Mouse (Mus musculus): Measurements from ENCODE around the gene Ciart. TPM values are rescaled to one million over a fixed set of nuclear protein-coding genes. Genes with fewer than 3 reads are reported as not detected.
"Not testable (repeated sequence)": the region's sequence is repeated elsewhere in the genome, so short reads cannot be mapped to it uniquely, and the experiment has no call there.

Ciart gene
- total RNA-seq (2021) = 10 to 100 TPM in 1 of 2 experiments, 1 to 10 TPM in 1; 9.4 to 11.4 TPM

GRCm38 (mm10) chr3:95881979-95882815, at the start of gene Ciart:
Ciart (minus strand) TSS chr3:95882251.
- intact Hi-C loops (cut with DNase I) = loop anchor here (5.0 kb wide), 1 partner anchor 165 kb away; no protein-coding TSS in a partner anchor
- DNase-seq (ENCODE audit: extremely low spot score in 1 of 2, low spot score in 2 of 2) = peak; percentile 97

- no peak for DNase-seq (ENCODE audit: extremely low spot score in 1 of 2, low spot score in 2 of 2)
- intact Hi-C loops (cut with DNase I) = no loop called here
Measured at GRCm38 (mm10) chr3:95931471-95931870, 49.4 kb upstream of the Ciart start.

DNA sequence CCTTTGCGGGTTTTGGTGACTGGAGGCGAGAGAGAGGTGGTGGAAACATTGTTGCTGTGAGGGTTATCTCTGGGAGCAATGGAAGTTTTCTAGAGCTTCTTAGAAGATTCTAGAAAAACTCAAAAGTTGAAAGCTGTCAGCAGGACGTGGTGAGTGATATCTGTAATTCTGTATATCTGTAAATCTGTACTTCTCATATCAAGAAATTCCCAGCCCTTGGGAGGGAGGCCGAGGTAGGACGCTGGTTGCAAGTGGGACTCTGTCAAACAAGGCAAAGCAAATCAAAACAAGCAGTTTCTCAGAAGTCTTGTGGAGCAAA, 48.4 kb upstream of the Ciart start:
- no peak for DNase-seq (ENCODE audit: extremely low spot score in 1 of 2, low spot score in 2 of 2)
- intact Hi-C loops (cut with DNase I) = no loop called here

DNA sequence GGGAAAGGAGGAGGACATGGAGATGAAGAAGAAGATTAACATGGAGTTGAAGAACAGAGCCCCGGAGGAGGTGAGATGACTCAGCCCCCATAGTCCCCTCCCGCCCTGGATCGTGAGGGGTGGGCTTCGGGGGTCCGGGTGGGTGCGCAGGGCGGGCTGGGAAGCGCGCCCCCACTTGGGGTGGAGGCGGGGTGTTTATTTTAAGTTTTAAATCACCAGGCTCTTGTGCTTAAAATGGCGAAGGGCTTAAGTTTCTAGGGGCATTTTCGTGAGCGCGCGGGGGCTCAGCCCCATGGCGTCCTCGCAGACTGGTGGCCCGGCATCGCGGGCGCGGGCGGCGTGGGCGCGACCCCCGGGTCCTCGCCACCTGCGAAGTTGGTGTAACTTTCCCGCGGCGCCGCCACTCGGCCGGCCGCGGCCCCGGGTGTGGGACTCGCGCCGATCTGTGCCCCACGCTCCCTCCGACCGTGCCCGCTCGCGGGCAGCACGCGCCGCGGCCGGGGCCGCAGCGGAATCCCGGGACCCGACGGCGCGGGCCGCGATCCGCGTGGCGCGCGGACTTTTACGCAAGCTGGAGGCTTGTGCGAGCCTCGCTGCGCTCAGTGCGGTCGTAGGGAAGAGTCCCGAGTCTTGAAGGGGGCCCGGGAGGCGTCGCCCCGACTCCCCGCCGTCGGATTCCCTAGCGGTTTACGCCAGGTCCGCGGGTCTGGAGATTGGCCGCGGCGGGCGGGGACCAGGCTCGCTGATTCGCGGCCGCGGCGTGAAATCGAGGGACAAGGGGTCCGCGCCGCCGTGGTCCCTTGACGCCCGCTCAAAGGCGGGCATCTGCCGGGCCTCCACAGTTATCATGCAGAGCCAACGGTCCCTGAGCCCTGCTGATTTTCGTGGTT, 47.8 kb upstream of the Ciart start:
- DNase-seq (ENCODE audit: extremely low spot score in 1 of 2, low spot score in 2 of 2) = peak in 1 of 2 experiments; percentile 81
- intact Hi-C loops (cut with DNase I) = no loop called here

GRCm38 (mm10) chr3:95928658-95929503, 46.8 kb upstream of the Ciart start, which contains the start of gene Anp32e:
Anp32e (plus strand) TSS chr3:95929246.
- peak; percentile 97 for DNase-seq (ENCODE audit: extremely low spot score in 1 of 2, low spot score in 2 of 2)
- intact Hi-C loops (cut with DNase I) = no loop called here

- intact Hi-C loops (cut with DNase I) = no loop called here
- no peak for DNase-seq (ENCODE audit: extremely low spot score in 1 of 2, low spot score in 2 of 2)
Measured at GRCm38 (mm10) chr3:95928261-95928657, 46.2 kb upstream of the Ciart start.

- intact Hi-C loops (cut with DNase I) = no loop called here
- DNase-seq (ENCODE audit: extremely low spot score in 1 of 2, low spot score in 2 of 2) = no peak
Measured at GRCm38 (mm10) chr3:95925087-95925486, 43.0 kb upstream of the Ciart start.

DNA sequence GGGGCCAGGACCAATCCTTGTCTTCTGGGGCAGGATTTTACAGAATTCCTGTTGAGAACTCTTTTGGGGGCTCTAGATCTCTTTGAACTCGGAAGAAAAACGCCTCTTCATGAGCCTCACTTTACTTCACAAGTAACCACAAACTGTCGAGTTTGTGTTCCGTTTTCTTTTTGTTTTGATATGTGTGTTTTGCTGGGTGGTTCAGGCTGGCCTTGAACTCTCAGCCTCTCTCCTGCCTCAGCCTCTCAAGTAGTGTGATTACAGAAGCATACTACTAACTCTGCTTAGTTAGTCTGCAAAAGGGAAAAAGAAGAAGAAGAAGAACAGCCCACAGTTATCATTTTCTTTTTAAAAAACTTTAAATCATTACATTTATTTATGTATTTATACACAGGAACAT, 42.1 kb upstream of the Ciart start:
- intact Hi-C loops (cut with DNase I) = no loop called here
- DNase-seq (ENCODE audit: extremely low spot score in 1 of 2, low spot score in 2 of 2) = no peak

GRCm38 (mm10) chr3:95923429-95923828, 41.4 kb upstream of the Ciart start:
- intact Hi-C loops (cut with DNase I); DNase-seq (ENCODE audit: extremely low spot score in 1 of 2, low spot score in 2 of 2): not testable (repeated sequence)

DNA sequence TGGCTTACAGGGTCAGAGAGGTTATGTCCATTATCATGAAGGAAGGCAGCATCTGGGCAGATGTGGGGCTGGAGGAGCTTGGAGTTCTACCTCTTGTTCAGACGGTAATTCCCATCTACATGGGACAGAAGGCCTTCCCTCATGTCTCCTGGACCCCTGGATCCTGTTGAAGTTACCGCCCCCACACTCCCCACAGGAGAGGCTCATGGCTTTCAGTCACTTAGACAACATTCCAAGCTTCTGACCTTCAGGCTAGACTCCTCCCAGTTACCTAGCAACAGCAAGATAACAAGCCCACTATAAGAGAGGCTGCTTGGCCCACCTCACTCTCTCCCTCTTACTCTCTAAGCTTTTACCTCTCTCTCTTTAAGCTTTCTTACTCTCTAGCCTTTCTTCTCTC, 38.5 kb upstream of the Ciart start:
- intact Hi-C loops (cut with DNase I); DNase-seq (ENCODE audit: extremely low spot score in 1 of 2, low spot score in 2 of 2): not testable (repeated sequence)

- no peak for DNase-seq (ENCODE audit: extremely low spot score in 1 of 2, low spot score in 2 of 2)
Measured at GRCm38 (mm10) chr3:95916760-95917159, 34.7 kb upstream of the Ciart start.

GRCm38 (mm10) chr3:95914706-95915105, 32.7 kb upstream of the Ciart start:
- DNase-seq (ENCODE audit: extremely low spot score in 1 of 2, low spot score in 2 of 2) = no peak
- intact Hi-C loops (cut with DNase I) = no loop called here

More at GRCm38 (mm10) chr3:95916760-95917159, 34.7 kb upstream of the Ciart start:
- intact Hi-C loops (cut with DNase I) = no loop called here

- DNase-seq (ENCODE audit: extremely low spot score in 1 of 2, low spot score in 2 of 2) = no peak
- intact Hi-C loops (cut with DNase I) = loop anchor here (5.0 kb wide), 1 partner anchor 45 kb away; no protein-coding TSS in a partner anchor
Measured at GRCm38 (mm10) chr3:95907613-95908012, 25.6 kb upstream of the Ciart start.

- intact Hi-C loops (cut with DNase I) = loop anchor here (5.0 kb wide), 1 partner anchor 45 kb away; no protein-coding TSS in a partner anchor
- peak in 1 of 2 experiments; percentile 61 for DNase-seq (ENCODE audit: extremely low spot score in 1 of 2, low spot score in 2 of 2)
Measured at GRCm38 (mm10) chr3:95906860-95907259, 24.8 kb upstream of the Ciart start.

- intact Hi-C loops (cut with DNase I) = loop anchor here (5.0 kb wide), 1 partner anchor 44 kb away; no protein-coding TSS in a partner anchor
- DNase-seq (ENCODE audit: extremely low spot score in 1 of 2, low spot score in 2 of 2) = peak in 1 of 2 experiments; percentile 59
Measured at GRCm38 (mm10) chr3:95905940-95906492, 24.0 kb upstream of the Ciart start.

- intact Hi-C loops (cut with DNase I) = loop anchor here (5.0 kb wide), 1 partner anchor 43 kb away; no protein-coding TSS in a partner anchor
- peak in 1 of 2 experiments; percentile 72 for DNase-seq (ENCODE audit: extremely low spot score in 1 of 2, low spot score in 2 of 2)
Measured at GRCm38 (mm10) chr3:95905146-95905939, 23.3 kb upstream of the Ciart start.

GRCm38 (mm10) chr3:95904568-95904967, 22.5 kb upstream of the Ciart start, which contains the start of gene Car14:
Car14 (minus strand) TSS chr3:95904691.
- peak in 1 of 2 experiments; percentile 50 for DNase-seq (ENCODE audit: extremely low spot score in 1 of 2, low spot score in 2 of 2)
- intact Hi-C loops (cut with DNase I) = no loop called here
